Mouse (Mus musculus): ENCODE results near the gene Pak2.
"Not testable (repeated sequence)": the region's sequence is repeated elsewhere in the genome, so short reads cannot be mapped to it uniquely, and the experiment has no call there.

Gene Pak2

GRCm38 (mm10) chr16:32087629-32088443 is 8.7 kb upstream of the Pak2 start:
- DNase-seq: peak; percentile 52 to 61

- no peak for DNase-seq
These were observed 643 bp downstream of the Pak2 start for GRCm38 (mm10) chr16:32078408-32078990.

GRCm38 (mm10) chr16:32077648-32078407 is 1.3 kb downstream of the Pak2 start:
- no peak for DNase-seq

- no peak for DNase-seq
These were observed 2.7 kb downstream of the Pak2 start for GRCm38 (mm10) chr16:32076406-32076805.

DNA sequence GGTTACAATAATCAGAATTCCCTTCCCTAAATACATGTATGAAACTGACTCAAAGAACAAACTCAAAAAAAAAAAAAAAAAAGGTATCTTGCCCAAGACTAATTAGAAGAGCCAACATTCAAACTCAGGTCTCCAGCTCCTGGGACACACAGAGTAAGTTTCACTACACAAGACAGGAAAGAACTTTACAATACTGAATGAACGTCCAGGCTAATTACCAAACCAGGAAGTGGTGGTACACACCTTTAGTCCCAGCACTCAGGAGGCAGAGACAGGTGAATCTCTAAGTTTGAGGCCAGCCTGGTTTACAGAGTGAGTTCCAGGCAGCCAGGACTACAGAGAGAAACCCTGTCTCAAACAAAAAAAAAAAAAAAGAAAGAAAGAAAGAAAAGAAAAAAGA is 3.4 kb downstream of the Pak2 start:
- DNase-seq: no peak

- DNase-seq: not testable (repeated sequence)
These were observed 9.1 kb downstream of the Pak2 start for GRCm38 (mm10) chr16:32070070-32070469.

- no peak for DNase-seq
These were observed 10.5 kb downstream of the Pak2 start for GRCm38 (mm10) chr16:32068389-32069300.

GRCm38 (mm10) chr16:32066899-32067298 is 12.2 kb downstream of the Pak2 start:
- DNase-seq: no peak

DNA sequence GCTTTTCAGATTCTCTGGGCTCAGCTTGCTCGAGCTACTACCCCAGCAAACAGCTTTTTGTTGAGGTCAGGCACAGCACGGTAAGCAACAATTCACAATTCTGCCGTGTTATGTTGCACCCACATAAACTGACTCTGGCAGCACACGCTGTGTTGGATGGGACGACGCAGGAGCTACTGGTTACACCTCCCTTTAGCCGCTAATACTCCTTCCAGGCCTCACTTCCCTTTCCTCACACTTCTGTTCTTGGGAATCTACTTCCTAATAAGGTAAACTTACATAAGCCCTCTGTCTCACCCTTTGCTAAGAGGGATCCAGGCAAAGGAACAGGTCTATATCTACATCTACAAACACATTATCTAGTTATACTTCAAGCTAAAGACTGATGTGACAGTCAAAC is 15.2 kb downstream of the Pak2 start:
- DNase-seq: no peak

DNA sequence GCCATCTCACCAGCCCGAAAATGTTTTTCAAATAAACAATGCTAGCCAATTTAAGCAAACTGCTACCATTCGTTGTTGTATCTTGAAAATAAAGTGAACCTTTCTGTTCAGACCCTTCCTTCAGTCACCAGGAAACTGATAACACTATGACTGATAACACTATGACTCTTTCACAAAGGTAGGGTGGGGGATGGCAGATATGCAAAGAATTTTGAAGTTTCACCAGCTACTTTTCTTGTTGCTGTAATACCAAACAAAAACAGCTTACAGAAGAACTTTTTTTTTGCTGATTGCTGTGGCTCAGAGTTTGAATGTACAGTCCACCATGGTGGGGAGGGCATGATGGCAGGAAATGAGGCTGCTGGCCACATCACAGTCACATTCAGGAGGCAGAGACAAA is 16.9 kb downstream of the Pak2 start:
- no peak for DNase-seq

DNA sequence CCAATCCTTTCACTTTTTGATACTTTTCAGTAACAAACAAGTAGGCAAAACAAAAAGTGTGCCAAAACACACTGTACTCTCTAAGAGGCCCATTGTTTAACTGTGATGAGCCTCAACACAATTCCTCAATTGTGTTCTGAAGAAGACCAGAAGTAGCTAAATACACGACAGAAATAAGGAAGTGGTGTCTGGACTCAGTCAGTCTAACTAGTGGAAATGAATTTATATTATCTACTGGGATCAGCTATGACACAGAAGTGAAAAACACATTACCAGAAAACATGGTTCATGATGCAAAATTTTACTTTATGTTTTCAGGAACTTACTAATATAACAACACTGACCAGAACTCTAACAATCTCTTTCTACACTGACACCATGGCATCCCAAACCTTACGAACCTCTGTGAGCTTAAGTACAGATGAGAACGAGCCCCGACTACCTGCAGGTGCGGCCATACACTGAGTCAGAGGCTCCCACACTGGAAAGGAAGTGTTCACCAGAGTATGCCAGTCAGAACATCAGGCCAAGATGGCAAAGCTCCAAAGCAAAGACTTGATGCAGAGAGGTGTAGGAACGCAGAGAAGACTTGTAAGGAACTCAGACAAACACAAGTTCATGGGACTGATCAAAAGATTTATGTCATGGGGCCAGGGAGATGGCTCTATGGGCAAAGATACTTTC is 19.2 kb downstream of the Pak2 start:
- peak; percentile 28 to 36 for DNase-seq

DNA sequence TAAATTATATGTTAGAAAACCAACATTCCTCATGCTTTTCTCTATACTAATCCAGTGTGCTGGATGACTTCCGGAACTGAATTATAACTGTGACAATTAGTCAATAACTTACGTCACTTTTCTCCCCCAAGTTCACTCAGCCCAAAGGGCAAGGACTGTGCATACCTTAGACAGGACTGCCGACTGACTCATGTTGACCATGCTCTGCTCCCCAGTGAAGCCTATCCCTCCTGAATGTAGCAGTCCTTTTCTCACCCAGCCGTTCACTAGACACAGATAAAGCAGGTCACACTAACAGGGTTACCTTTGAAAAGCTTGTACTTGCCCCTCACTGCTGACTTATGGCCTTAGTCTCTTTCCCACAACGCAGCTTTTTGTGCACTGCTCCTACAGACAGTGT is 20.3 kb downstream of the Pak2 start:
- no peak for DNase-seq

DNA sequence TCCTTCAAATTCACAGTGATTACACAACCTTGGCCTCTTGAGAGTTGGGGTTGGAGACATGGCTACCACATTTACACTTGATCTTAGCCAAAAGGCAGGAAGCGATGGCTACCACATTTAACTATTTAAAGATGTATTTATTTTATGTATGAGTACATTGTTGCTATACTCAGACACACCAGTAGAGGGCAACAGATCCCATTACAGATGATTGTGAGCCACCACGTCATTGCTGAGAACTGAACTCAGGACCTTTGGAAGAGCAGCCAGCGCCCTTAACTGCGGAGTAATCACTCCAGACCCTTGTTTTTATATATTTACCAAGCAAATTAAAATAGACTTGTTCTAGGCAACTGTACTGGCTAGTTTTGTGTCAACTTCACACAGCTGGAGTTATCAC is 36.8 kb downstream of the Pak2 start:
- DNase-seq: no peak

GRCm38 (mm10) chr16:32019678-32020077 is 59.5 kb downstream of the Pak2 start:
- no peak for DNase-seq

DNA sequence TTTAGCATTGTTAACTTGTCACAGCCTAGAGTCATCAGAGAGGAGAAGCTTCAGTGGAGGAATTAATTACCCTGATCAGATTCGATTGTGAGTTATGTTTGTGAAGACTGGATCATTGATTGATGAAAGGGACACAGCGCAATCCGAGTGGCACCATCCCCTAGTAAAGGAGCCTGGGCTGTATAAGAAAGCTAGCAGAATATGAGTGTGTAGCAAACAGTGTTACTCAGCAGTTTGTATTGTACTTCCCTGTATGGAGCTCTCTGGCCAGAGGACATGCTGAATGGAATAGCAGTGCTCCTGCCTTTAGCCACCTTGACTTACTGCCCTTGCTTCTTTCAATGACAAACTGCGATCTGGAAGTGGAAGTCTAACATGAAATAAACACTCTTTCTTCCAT is 68.8 kb downstream of the Pak2 start:
- no peak for DNase-seq

DNA sequence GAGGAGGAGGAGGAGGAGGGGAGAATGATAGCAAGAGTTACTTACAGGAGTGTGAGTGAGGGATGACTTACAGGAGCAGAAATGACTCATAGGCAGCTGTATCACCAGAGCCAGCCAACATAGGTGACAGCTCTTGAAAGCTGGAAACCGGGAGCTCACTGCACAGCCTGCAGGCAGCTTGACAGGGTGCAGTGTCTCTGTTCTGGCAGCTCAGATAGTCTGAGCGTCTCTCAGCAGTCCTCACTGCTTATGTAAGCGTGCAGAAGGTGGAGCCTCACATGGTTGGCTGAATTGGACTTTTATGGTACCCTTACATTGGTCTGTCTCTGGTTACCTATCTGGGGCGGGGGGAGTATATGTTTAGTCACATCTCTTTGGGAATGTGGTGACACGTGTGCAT is 69.2 kb downstream of the Pak2 start:
- DNase-seq: no peak

- no peak for DNase-seq
These were observed 70.4 kb downstream of the Pak2 start for GRCm38 (mm10) chr16:32008529-32009293.

DNA sequence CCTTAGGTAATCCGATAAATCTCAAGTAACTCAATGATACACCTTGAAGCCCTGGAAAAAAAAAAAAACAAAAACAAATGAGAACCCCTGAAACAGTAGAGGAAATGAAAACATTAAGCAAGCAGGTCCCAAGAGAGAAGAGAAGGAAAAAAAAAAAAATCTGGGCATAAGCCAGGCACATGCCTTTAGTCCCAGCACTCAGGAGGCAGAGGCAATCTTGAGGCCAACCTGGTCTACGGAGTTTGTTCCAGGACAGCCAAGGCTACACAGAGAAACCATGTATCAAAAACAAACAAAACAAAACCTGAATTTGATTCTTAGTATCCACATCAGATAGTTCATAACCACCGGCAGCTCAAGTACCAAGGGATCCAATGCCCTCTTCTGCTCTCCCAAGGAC is 74.4 kb downstream of the Pak2 start:
- no peak for DNase-seq

DNA sequence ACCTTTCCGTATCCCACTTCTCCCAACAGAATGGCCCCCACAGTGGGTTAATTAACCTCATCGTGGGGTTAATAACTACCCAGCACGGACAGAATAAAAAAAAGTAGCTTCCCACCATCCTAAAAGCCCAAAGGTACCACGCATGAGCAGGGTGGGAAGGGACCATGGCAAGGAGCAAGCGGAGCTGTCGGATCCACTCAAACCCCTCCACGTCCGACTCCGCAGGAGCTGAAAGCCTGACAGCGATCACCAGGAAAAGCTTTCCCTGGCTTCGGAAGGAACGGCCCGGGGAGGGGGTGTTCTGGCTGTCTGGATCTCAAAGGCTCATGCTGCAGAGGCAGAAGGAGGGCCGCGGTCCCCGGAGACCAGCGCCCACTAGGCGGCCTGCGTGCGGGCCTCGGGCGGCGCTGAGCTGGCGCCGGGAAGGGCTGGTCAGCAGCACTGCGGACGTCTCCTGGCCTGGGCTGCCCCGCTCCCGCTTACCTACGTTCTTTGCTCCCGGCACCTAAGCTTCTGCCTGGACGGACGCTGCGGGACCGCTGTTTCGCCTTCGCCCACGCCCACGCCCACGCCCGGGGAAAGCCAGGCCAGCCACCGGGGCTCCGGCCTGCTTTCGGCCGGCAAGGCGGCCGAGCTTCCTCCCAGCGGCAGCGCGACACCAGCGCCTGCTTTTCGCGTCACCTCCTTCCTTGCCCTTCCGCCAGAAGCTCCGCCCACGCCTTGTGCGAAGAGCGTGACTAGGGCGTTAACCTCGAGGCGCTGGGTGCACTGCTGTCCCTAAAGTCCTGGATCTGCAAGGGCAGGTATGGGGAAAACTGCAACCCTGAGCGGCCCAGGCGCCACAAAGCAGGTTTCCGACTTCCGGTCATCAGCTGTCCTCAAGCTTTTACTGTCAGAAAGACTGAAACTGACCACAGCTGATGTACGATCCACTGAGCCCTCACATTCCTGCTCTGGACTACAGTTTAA is 76.3 kb downstream of the Pak2 start, which contains the start of gene Senp5:
Gene Senp5, minus strand, starts transcription at position 779 of the 969 bp plus-strand sequence.
- peak; percentile 84 to 90 for DNase-seq

- DNase-seq: no peak
These were observed 82.8 kb downstream of the Pak2 start for GRCm38 (mm10) chr16:31996371-31996770.
